Mouse (Mus musculus) MEL (cell line): Measurements from ENCODE around the gene Trim23. TPM values are rescaled to one million over a fixed set of nuclear protein-coding genes. Genes with fewer than 3 reads are reported as not detected.

ENCODE experiments used
- DNase-seq: peaks from one replicate; pipeline ENCODE4 v3.0.0; 2011; ENCODE audit warnings: low read depth, low spot score
- H3K27ac ChIP-seq: 2 replicates; pipeline ENCODE4 v1.5.1; 2012; ENCODE audit warnings: low read depth, mild to moderate bottlenecking, control low read depth, low read length, moderate library complexity; ENCODE audit not compliant: control insufficient read depth
- H3K27me3 ChIP-seq, 2 experiments: fragments of 150-350 bp in 1 of 2; sonication (generic) in 1 of 2; 2 replicates each; pipeline ENCODE4 v1.6.1; 2012; ENCODE audit warnings: low read length in 2 of 2, mild to moderate bottlenecking in 2 of 2, improper control_type of control experiment in 1 of 2, moderate library complexity in 1 of 2; ENCODE audit not compliant: insufficient read depth in 2 of 2, control insufficient read depth in 1 of 2
- H3K36me3 ChIP-seq, 2 experiments: 2 replicates each; pipeline ENCODE4 v1.6.1; 2012 to 2014; ENCODE audit warnings: low read length in 2 of 2, improper control_type of control experiment in 1 of 2, inconsistent platforms in 1 of 2, mild to moderate bottlenecking in 1 of 2; ENCODE audit not compliant: insufficient read depth in 2 of 2, control insufficient read depth in 1 of 2
- H3K4me1 ChIP-seq, 2 experiments: fragments of 150-350 bp in 1 of 2; sonication (generic) in 1 of 2; 2 replicates each; pipeline ENCODE4 v1.6.1; 2012; ENCODE audit warnings: low read length in 2 of 2, improper control_type of control experiment in 1 of 2, mild to moderate bottlenecking in 1 of 2; ENCODE audit not compliant: insufficient read depth in 2 of 2, control insufficient read depth in 1 of 2
- H3K4me3 ChIP-seq, 2 experiments: fragments of 150-350 bp in 1 of 2; sonication (generic) in 1 of 2; 2 replicates each; pipeline ENCODE4 v1.5.1; 2012; ENCODE audit warnings: low read depth in 2 of 2, low read length in 2 of 2, mild to moderate bottlenecking in 2 of 2, moderate library complexity in 2 of 2, control low read depth in 1 of 2, improper control_type of control experiment in 1 of 2; ENCODE audit not compliant: control insufficient read depth in 1 of 2, insufficient read depth in 1 of 2
- H3K79me2 ChIP-seq: 2 replicates; pipeline ENCODE4 v1.6.1; 2012; ENCODE audit warnings: mild to moderate bottlenecking, low read length, moderate library complexity; ENCODE audit not compliant: control insufficient read depth, poor library complexity, insufficient read depth
- H3K9ac ChIP-seq: 2 replicates; pipeline ENCODE4 v1.6.1; 2012; ENCODE audit warnings: low read depth, mild to moderate bottlenecking, control low read depth, low read length, moderate library complexity; ENCODE audit not compliant: control insufficient read depth, poor library complexity, severe bottlenecking
- H3K9me3 ChIP-seq: fragments of 150-350 bp; sonication (generic); replicated peaks from 2 replicates; pipeline ENCODE4 v1.6.1; 2012; ENCODE audit warnings: mild to moderate bottlenecking, low read length, improper control_type of control experiment, moderate library complexity; ENCODE audit not compliant: insufficient read depth
- BHLHE40 ChIP-seq: IDR thresholded peaks from 2 replicates; pipeline ENCODE4 v1.6.1; 2012; ENCODE audit warnings: low read depth, mild to moderate bottlenecking, inconsistent platforms, low read length, improper control_type of control experiment, borderline replicate concordance
- CHD1 ChIP-seq: IDR thresholded peaks from 2 replicates; pipeline ENCODE4 v1.6.1; 2012; ENCODE audit warnings: low read depth, mild to moderate bottlenecking, inconsistent platforms, low read length, improper control_type of control experiment
- CHD2 ChIP-seq: IDR thresholded peaks from 2 replicates; pipeline ENCODE4 v1.6.1; 2011; ENCODE audit warnings: low read length, improper control_type of control experiment
- CTCF ChIP-seq, 3 experiments: IDR thresholded peaks in 2 of 3; conservative IDR thresholded peaks in 1 of 3; 2 replicates each; pipeline ENCODE4 v1.5.1; 2011 to 2012; ENCODE audit warnings: low read length in 3 of 3, low read depth in 2 of 3, mild to moderate bottlenecking in 2 of 3, improper control_type of control experiment in 1 of 3, inconsistent platforms in 1 of 3, mixed read lengths in 1 of 3, moderate library complexity in 1 of 3; ENCODE audit not compliant: control insufficient read depth in 1 of 3, insufficient read depth in 1 of 3, poor library complexity in 1 of 3, severe bottlenecking in 1 of 3
- ELF1 ChIP-seq: IDR thresholded peaks from 2 replicates; pipeline ENCODE4 v1.6.1; 2014; ENCODE audit warnings: low read depth, mild to moderate bottlenecking, inconsistent platforms, low read length, improper control_type of control experiment, moderate library complexity
- EP300 ChIP-seq, 2 experiments: IDR thresholded peaks; 2 replicates each; pipeline ENCODE4 v1.6.1; 2011; ENCODE audit warnings: improper control_type of control experiment in 2 of 2, low read length in 2 of 2, low read depth in 1 of 2, mild to moderate bottlenecking in 1 of 2
- GABPA ChIP-seq: IDR thresholded peaks from 2 replicates; pipeline ENCODE4 v1.6.1; 2012; ENCODE audit warnings: low read depth, mild to moderate bottlenecking, inconsistent platforms, low read length, improper control_type of control experiment, moderate library complexity
- HCFC1 ChIP-seq: IDR thresholded peaks from 2 replicates; pipeline ENCODE4 v1.6.1; 2012; ENCODE audit warnings: low read depth, mild to moderate bottlenecking, inconsistent platforms, low read length, improper control_type of control experiment, moderate library complexity
- JUND ChIP-seq: IDR thresholded peaks from 2 replicates; pipeline ENCODE4 v1.6.1; 2011; ENCODE audit warnings: low read depth, mild to moderate bottlenecking, improper control_type of control experiment, low read length
- KAT2A ChIP-seq: conservative IDR thresholded peaks from 2 replicates; pipeline ENCODE4 v1.6.1; 2012; ENCODE audit warnings: low read depth, low read length, improper control_type of control experiment, inconsistent platforms
- MAFK ChIP-seq: IDR thresholded peaks from 2 replicates; pipeline ENCODE4 v1.6.1; 2011; ENCODE audit warnings: low read depth, mild to moderate bottlenecking, low read length, improper control_type of control experiment, borderline replicate concordance
- MAX ChIP-seq: IDR thresholded peaks from 2 replicates; pipeline ENCODE4 v1.6.1; 2011; ENCODE audit warnings: low read length, improper control_type of control experiment
- MAZ ChIP-seq: IDR thresholded peaks from 2 replicates; pipeline ENCODE4 v1.6.1; 2012; ENCODE audit warnings: low read depth, mild to moderate bottlenecking, inconsistent platforms, low read length, improper control_type of control experiment
- MEF2A ChIP-seq: IDR thresholded peaks from 2 replicates; pipeline ENCODE4 v1.6.1; 2014; ENCODE audit warnings: low read depth, mild to moderate bottlenecking, inconsistent platforms, low read length, improper control_type of control experiment; ENCODE audit not compliant: poor library complexity, insufficient replicate concordance, severe bottlenecking; ENCODE audit errors: extremely low read depth
- MYC ChIP-seq: IDR thresholded peaks from 2 replicates; pipeline ENCODE4 v1.6.1; 2011; ENCODE audit warnings: low read depth, mild to moderate bottlenecking, low read length, improper control_type of control experiment, moderate library complexity
- NELFE ChIP-seq: IDR thresholded peaks from 2 replicates; pipeline ENCODE4 v1.6.1; 2011; ENCODE audit warnings: low read depth, low read length, improper control_type of control experiment
- NRF1 ChIP-seq: IDR thresholded peaks from 2 replicates; pipeline ENCODE4 v1.6.1; 2014; ENCODE audit warnings: low read depth, mild to moderate bottlenecking, inconsistent platforms, low read length, improper control_type of control experiment, moderate library complexity; ENCODE audit not compliant: poor library complexity, insufficient read depth, severe bottlenecking
- POLR2AphosphoS5 ChIP-seq: IDR thresholded peaks from 2 replicates; pipeline ENCODE4 v1.6.1; 2012; ENCODE audit warnings: low read depth, borderline replicate concordance, mild to moderate bottlenecking, inconsistent platforms, low read length, moderate library complexity, mixed read lengths
- RAD21 ChIP-seq: IDR thresholded peaks from 2 replicates; pipeline ENCODE4 v1.6.1; 2011; ENCODE audit warnings: mild to moderate bottlenecking, low read depth, low read length, improper control_type of control experiment
- SIN3A ChIP-seq: IDR thresholded peaks from 2 replicates; pipeline ENCODE4 v1.6.1; 2012; ENCODE audit warnings: low read length, improper control_type of control experiment, inconsistent platforms
- SMC3 ChIP-seq: IDR thresholded peaks from 2 replicates; pipeline ENCODE4 v1.6.1; 2011; ENCODE audit warnings: low read depth, low read length, improper control_type of control experiment
- TAL1 ChIP-seq: IDR thresholded peaks from 2 replicates; pipeline ENCODE4 v1.6.1; 2012; ENCODE audit warnings: mild to moderate bottlenecking, inconsistent platforms, low read length, moderate library complexity, mixed read lengths
- TBP ChIP-seq: IDR thresholded peaks from 2 replicates; pipeline ENCODE4 v1.8.0; 2011; ENCODE audit warnings: low read depth, low read length, improper control_type of control experiment
- UBTF ChIP-seq: IDR thresholded peaks from 2 replicates; pipeline ENCODE4 v1.6.1; 2012; ENCODE audit warnings: low read depth, mild to moderate bottlenecking, inconsistent platforms, low read length, improper control_type of control experiment, moderate library complexity, borderline replicate concordance; ENCODE audit not compliant: insufficient read depth
- USF1 ChIP-seq: IDR thresholded peaks from 2 replicates; pipeline ENCODE4 v1.6.1; 2014; ENCODE audit warnings: low read depth, mild to moderate bottlenecking, inconsistent platforms, low read length, improper control_type of control experiment, moderate library complexity
- USF2 ChIP-seq, 2 experiments: IDR thresholded peaks; 2 replicates each; pipeline ENCODE4 v1.6.1; 2011 to 2012; ENCODE audit warnings: improper control_type of control experiment in 2 of 2, low read length in 2 of 2, borderline replicate concordance in 1 of 2, inconsistent platforms in 1 of 2, low read depth in 1 of 2, mild to moderate bottlenecking in 1 of 2; ENCODE audit not compliant: insufficient read depth in 1 of 2
- ZKSCAN1 ChIP-seq: IDR thresholded peaks from 2 replicates; pipeline ENCODE4 v1.6.1; 2012; ENCODE audit warnings: low read depth, mild to moderate bottlenecking, inconsistent platforms, low read length, improper control_type of control experiment, moderate library complexity
- ZNF384 ChIP-seq: IDR thresholded peaks from 2 replicates; pipeline ENCODE4 v1.6.1; 2012; ENCODE audit warnings: low read depth, mild to moderate bottlenecking, inconsistent platforms, low read length, improper control_type of control experiment
- polyA plus RNA-seq, 2 experiments: library from polyadenylated mRNA; stranded (reverse) in 1 of 2; unstranded in 1 of 2; fragments of >175 nt in 1 of 2; fragments of >200 nt in 1 of 2; gene quantifications; 2 replicates each; pipeline versions ENCODE4 v1.2.1 to v1.2.4; 2012; ENCODE audit warnings: low replicate concordance in 2 of 2, low read depth in 1 of 2; ENCODE audit not compliant: insufficient read length in 2 of 2, insufficient read depth in 1 of 2, missing spikeins in 1 of 2
- total RNA-seq: library from RNA; depleted of rRNA; stranded (reverse); fragments of 300-350 nt; gene quantifications from 2 replicates; pipeline ENCODE4 v1.2.3, GENCODE M21; 2012

Gene Trim23
- total and polyA plus RNA-seq, 3 experiments, result 5.8 to 8.5 TPM; not detected in 1

- TF ChIP-seq ZNF384 (peak; percentile 57; the same call in 1 of the 2 replicates), NELFE (peak; percentile 61), USF1 (no peak), TBP (peak; percentile 79; the same call in 1 of the 2 replicates), MAX (no peak), BHLHE40 (no peak), USF2 (IDR thresholded peaks at IDR 0.05; ENCODE audit: borderline replicate concordance in 1 of 2, insufficient read depth in 1 of 2, low read depth in 1 of 2, low read length in 2 of 2) (no peak), GABPA (no peak), MAFK (no peak), KAT2A (peak; percentile 75), RAD21 (no peak), CHD2 (peak; percentile 78), JUND (no peak), CTCF (IDR thresholded peaks at IDR 0.05 in 2 of 3, conservative IDR thresholded peaks at IDR 0.05 in 1 of 3; ENCODE audit: control insufficient read depth in 1 of 3, insufficient read depth in 1 of 3, low read depth in 2 of 3, low read length in 3 of 3, poor library complexity in 1 of 3, severe bottlenecking in 1 of 3) (no peak), MEF2A (no peak), POLR2AphosphoS5 (no peak), NRF1 (no peak), CHD1 (no peak), UBTF (no peak)
These were observed 574 bp upstream of the Trim23 start, which contains the start of gene Trappc13 (continued) for GRCm38 (mm10) chr13:104177796-104178649.

GRCm38 (mm10) chr13:104179176-104179888 is 735 bp downstream of the Trim23 start:
- peaks cover 26% of the 10 kb centered on the region for H3K79me2 ChIP-seq
- H3K36me3 ChIP-seq, result peaks cover 1 to 7% of the 10 kb centered on the region in 2 experiments; a peak in 3 of 4 replicates
- H3K27me3 ChIP-seq, result no peaks in the 10 kb centered on the region
- peak; percentile 65 for DNase-seq
- no peaks in the 10 kb centered on the region for H3K9me3 ChIP-seq
- peaks cover 0 to 2% of the 10 kb centered on the region in 2 experiments; a peak in 3 of 4 replicates for H3K4me1 ChIP-seq
- H3K27ac ChIP-seq, result peak overlapping the region; percentile 56
- peak overlapping the region; percentile 89 for H3K9ac ChIP-seq
- TF ChIP-seq ELF1 (no peak), MAX (no peak), CHD1 (peak; percentile 37; the same call in 1 of the 2 replicates), TAL1 (no peak), RAD21 (no peak), EP300 (IDR thresholded peaks at IDR 0.05; ENCODE audit: low read depth in 1 of 2, low read length in 2 of 2) (0 out of 4 replicates have a peak, but pooled peaks have one; percentile 3 to 5), MYC (no peak), HCFC1 (no peak), CHD2 (no peak), USF1 (no peak), MAZ (no peak), NELFE (no peak), SMC3 (no peak), SIN3A (peak; percentile 65; the same call in 1 of the 2 replicates), POLR2AphosphoS5 (no peak), ZKSCAN1 (no peak)
- peak overlapping the region; percentile 64 to 89 for H3K4me3 ChIP-seq
